Mouse (Mus musculus) ES-E14 (cell line): ENCODE results near the gene Hmgb3. TPM values are rescaled to one million over a fixed set of nuclear protein-coding genes. Genes with fewer than 3 reads are reported as not detected.

ENCODE experiments used
- DNase-seq: peaks from one replicate; pipeline ENCODE4 v3.0.0-alpha.2; 2013; ENCODE audit warnings: low read depth, low spot score
- H3K27ac ChIP-seq: 2 replicates; pipeline ENCODE4 v1.5.1; 2012; ENCODE audit warnings: low read depth, mild to moderate bottlenecking, low read length, moderate library complexity, mixed read lengths; ENCODE audit not compliant: poor library complexity, insufficient read depth, severe bottlenecking
- H3K36me3 ChIP-seq: 2 replicates; pipeline ENCODE4 v1.6.1; 2012; ENCODE audit warnings: mild to moderate bottlenecking, low read length, moderate library complexity, mixed read lengths; ENCODE audit not compliant: control insufficient read depth, poor library complexity, insufficient read depth, severe bottlenecking
- H3K4me1 ChIP-seq, 2 experiments: fragments of 150-350 bp in 1 of 2; sonication (generic) in 1 of 2; 2 replicates each; pipeline ENCODE4 v1.6.1; 2012; ENCODE audit warnings: low read length in 2 of 2, mild to moderate bottlenecking in 1 of 2, mixed read lengths in 1 of 2; ENCODE audit not compliant: control insufficient read depth in 2 of 2, insufficient read depth in 2 of 2, poor library complexity in 1 of 2
- H3K4me3 ChIP-seq, 2 experiments: fragments of 150-350 bp in 1 of 2; sonication (generic) in 1 of 2; 2 replicates each; pipeline ENCODE4 v1.5.1; 2012; ENCODE audit warnings: low read length in 2 of 2, low read depth in 1 of 2, mild to moderate bottlenecking in 1 of 2, mixed read lengths in 1 of 2; ENCODE audit not compliant: insufficient read depth in 1 of 2, poor library complexity in 1 of 2, severe bottlenecking in 1 of 2
- H3K9ac ChIP-seq: 2 replicates; pipeline ENCODE4 v1.6.1; 2012; ENCODE audit warnings: low read depth, mild to moderate bottlenecking, low read length, mixed read lengths; ENCODE audit not compliant: poor library complexity, insufficient read depth, severe bottlenecking
- H3K9me3 ChIP-seq: fragments of 150-350 bp; sonication (generic); 2 replicates; pipeline ENCODE4 v1.6.1; 2012; ENCODE audit warnings: low read depth, mild to moderate bottlenecking, low read length; ENCODE audit not compliant: control insufficient read depth, insufficient read depth
- CHD2 ChIP-seq: IDR thresholded peaks from 2 replicates; pipeline ENCODE4 v1.6.1; 2014; ENCODE audit warnings: mild to moderate bottlenecking, low read depth, low read length, inconsistent platforms
- HCFC1 ChIP-seq: IDR thresholded peaks from 2 replicates; pipeline ENCODE4 v1.6.1; 2012; ENCODE audit warnings: low read length, inconsistent platforms, borderline replicate concordance; ENCODE audit not compliant: insufficient read depth
- MAFK ChIP-seq: IDR thresholded peaks from 2 replicates; pipeline ENCODE4 v1.6.1; 2014; ENCODE audit warnings: mild to moderate bottlenecking, low read depth, low read length, inconsistent platforms; ENCODE audit not compliant: insufficient read depth
- ZC3H11A ChIP-seq: IDR thresholded peaks from 2 replicates; pipeline ENCODE4 v1.6.1; 2012; ENCODE audit warnings: low read depth, mild to moderate bottlenecking, inconsistent platforms, low read length, borderline replicate concordance
- ZNF384 ChIP-seq: IDR thresholded peaks from 2 replicates; pipeline ENCODE4 v1.6.1; 2012; ENCODE audit warnings: low read depth, low read length, inconsistent platforms
- in situ Hi-C, 2 experiments: fragments of 600-800 bp; cut with MboI; formaldehyde crosslinking; loops; one replicate each; pipeline ENCODE4 v1.15.1; 2025; ENCODE audit warnings: low sequenced_read_pairs in 2 of 2, inconsistent platforms in 1 of 2; ENCODE audit not compliant: unreplicated experiment in 2 of 2
- total RNA-seq: library from RNA; depleted of rRNA; stranded (reverse); fragments of 300-350 nt; gene quantifications from 2 replicates; pipeline ENCODE4 v1.2.3, GENCODE M21; 2012

The Hmgb3 gene
- total RNA-seq, 1 experiment, result 24.1 TPM

DNA sequence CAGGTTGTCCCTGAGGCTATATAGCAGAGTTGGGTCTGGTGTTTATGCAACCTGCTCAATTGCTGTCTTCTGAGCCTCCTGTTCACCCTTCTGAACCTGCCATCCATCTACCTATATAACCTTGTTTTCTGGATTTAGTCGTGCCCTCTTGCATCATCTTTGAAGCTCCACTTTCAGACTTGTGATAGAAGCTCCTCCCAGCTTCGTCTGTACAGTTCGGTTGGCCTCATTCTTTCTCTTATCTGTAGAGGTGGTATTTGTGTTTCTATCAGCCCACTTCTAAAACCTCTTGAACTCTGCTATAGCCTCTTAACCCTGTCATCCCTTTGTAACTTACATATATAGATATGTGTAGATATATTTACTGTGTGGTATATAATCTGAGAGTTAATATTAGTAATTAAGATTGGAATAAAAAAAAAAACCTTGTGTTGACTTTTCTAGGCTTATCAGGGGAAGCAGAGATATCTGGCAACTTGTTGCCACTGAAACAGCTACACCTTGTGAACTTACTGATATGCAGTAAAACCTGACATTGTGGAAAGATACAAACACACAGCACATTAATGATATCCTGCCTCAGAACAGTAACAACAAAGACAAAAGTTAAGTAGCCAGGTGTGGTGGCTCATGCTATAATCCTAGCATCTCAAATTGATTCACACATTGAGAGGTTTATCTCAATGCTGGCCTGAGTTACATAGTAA is 30.0 kb upstream of the Hmgb3 start:
- in situ Hi-C loops, result no loop called here
- Histone ChIP-seq H3K9me3 (no peaks in the 10 kb centered on the region), H3K27ac (no peak overlapping the region), H3K4me3 (no peak overlapping the region), H3K9ac (no peak overlapping the region), H3K4me1 (no peaks in the 10 kb centered on the region), H3K36me3 (no peaks in the 10 kb centered on the region)
- TF ChIP-seq CHD2 (no peak), HCFC1 (no peak), ZC3H11A (no peak)
- DNase-seq, result no peak

DNA sequence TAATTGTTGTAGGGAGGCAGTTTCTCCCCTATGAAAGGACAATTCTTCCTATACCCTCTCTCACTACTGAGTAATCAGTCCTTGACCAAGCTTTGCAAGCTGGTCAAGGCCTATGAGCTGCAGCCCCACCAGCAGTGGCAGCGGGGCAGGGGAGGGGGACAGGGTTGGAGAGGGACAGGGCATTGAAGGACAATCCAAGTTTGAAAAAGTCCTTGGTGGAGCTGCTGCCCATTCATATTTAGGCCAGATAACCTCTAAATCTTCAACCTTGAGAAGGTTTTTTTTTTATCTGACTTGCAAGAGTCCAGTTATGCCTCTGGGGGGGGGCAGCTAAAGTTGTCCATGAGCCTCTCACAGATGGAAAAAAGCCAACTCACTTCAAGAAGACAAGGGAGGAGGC is 28.3 kb upstream of the Hmgb3 start:
- no peaks in the 10 kb centered on the region for H3K4me1 ChIP-seq
- TF ChIP-seq MAFK (no peak), CHD2 (no peak), ZNF384 (no peak), HCFC1 (no peak), ZC3H11A (no peak)
- no peaks in the 10 kb centered on the region for H3K9me3 ChIP-seq
- H3K9ac ChIP-seq, result no peak overlapping the region
- DNase-seq, result no peak
- in situ Hi-C loops, result no loop called here
- H3K27ac ChIP-seq, result no peak overlapping the region
- no peaks in the 10 kb centered on the region for H3K36me3 ChIP-seq
- no peak overlapping the region for H3K4me3 ChIP-seq

DNA sequence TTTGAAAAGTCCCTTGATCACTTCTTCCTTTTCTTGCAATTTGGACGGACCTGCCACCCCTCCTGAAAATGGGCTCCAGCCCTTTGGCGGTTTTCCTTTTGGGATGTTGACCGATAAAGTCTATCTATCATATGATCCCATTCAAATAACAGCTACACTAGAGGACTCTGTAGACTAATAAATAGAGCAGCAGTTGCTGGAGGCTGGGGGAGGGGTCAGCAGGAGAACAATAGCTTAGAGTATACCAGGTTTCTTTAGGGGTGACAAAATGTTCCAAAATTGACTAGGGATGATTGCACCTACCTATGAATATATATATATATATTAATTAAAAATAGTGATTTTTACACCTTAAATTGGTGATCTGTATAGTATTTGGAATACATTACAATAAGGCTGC is 27.6 kb upstream of the Hmgb3 start:
- H3K4me3 ChIP-seq, result no peak overlapping the region
- H3K4me1 ChIP-seq, result no peaks in the 10 kb centered on the region
- H3K9me3 ChIP-seq, result no peaks in the 10 kb centered on the region
- no peak overlapping the region for H3K9ac ChIP-seq
- DNase-seq, result no peak
- no peaks in the 10 kb centered on the region for H3K36me3 ChIP-seq
- TF ChIP-seq ZC3H11A, result no peak
- TF ChIP-seq MAFK, result no peak
- no peak for TF ChIP-seq HCFC1
- TF ChIP-seq CHD2, result no peak
- TF ChIP-seq ZNF384, result no peak
- in situ Hi-C loops, result no loop called here
- H3K27ac ChIP-seq, result no peak overlapping the region

DNA sequence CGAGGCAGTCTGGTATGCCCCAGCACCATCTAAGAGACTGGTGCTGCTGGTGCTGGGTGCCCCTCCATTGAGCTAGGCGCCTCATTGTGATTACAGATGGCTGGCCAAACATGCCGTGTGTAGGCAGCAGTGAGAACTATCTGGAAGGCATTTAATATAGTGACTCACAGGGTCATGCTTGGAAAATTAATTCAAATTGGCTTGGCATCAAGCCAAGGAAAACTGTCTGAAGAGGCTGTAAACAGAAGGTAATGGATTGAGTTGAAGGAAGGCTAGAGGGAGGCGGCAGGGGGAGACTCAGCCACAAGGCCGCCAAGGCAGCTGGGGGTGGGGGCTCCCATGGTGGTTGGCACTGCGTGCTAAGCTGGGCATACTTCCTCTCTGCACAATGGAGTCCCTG is 27.1 kb upstream of the Hmgb3 start:
- H3K36me3 ChIP-seq, result no peaks in the 10 kb centered on the region

DNA sequence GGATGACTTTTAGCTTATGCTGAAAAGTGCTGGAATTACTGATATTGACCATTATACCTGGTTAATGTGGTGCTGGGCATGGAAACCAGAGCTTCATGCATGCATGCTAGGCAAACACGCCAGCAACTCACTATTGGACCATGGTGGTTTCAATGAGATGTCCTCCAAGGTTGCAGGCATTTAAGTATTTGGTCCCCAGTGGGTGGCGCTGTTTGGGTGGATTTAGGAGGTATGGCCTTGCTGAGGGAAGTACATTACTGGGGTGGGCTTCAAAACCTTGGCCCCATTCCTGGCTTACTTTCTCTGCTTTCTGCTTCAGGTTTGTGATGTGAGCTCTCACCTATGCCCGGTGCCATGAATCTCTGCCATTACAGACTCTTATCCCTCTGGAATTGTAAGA is 23.1 kb upstream of the Hmgb3 start:
- Histone ChIP-seq H3K9me3 (no peaks in the 10 kb centered on the region), H3K4me3 (no peak overlapping the region), H3K27ac (no peak overlapping the region), H3K36me3 (no peaks in the 10 kb centered on the region), H3K9ac (no peak overlapping the region), H3K4me1 (no peaks in the 10 kb centered on the region)
- no peak for DNase-seq
- TF ChIP-seq HCFC1, result no peak
- in situ Hi-C loops, result no loop called here

More for the DNA sequence above, 27.1 kb upstream of the Hmgb3 start:
- no peak overlapping the region for H3K9ac ChIP-seq
- in situ Hi-C loops, result no loop called here
- no peaks in the 10 kb centered on the region for H3K4me1 ChIP-seq
- no peaks in the 10 kb centered on the region for H3K9me3 ChIP-seq
- TF ChIP-seq HCFC1 (no peak), MAFK (no peak), CHD2 (no peak), ZC3H11A (no peak), ZNF384 (no peak)
- no peak overlapping the region for H3K4me3 ChIP-seq
- DNase-seq, result no peak
- no peak overlapping the region for H3K27ac ChIP-seq
